Mouse (Mus musculus): ENCODE results near the gene Upp2. TPM values are rescaled to one million over a fixed set of nuclear protein-coding genes. Genes with fewer than 3 reads are reported as not detected.
A peak's percentile ranks its signal among the peaks of the same experiment; 100 is the strongest.

The Upp2 gene
- polyA plus RNA-seq, 1 experiment from 2014 or later = 45.7 TPM

DNA sequence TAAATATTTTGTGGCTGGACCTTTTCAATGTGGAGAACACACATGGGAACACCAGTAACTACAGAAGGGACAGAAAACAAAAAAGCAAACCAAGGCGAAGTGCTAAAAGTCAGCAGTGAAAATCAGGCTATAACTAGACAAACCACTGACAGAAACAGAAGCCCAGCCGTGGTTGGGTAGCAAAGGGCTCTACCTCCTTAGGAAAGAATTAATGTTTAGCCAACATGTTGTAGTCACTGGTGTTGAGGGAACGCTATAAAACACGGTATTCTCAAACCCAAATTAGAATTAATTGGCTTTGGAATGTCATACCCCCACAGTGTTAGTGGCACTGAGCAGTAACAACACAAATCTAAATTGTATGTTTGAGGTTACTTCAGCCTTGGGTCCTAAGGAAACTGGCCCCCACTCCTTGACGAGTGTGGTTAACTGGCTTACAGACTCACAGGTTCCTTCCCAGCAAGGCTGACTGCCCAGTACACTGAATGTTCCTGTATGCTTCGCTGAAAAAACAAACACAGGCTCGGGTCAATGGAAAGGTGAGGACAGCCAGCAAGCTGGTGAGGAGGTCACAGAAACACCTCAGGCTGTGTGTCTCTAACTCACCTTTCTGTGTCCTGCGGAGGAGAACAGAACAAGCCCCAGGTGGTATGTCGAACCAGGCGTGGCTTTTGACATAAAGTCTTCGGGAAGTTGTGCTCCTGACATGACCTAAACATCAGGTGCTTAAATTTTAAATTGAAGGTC, 180.6 kb downstream of the Upp2 start:
- 49% methylated on average over 11 of the region's 11 CpGs for WGBS (ENCODE audit: insufficient replicate concordance)
- no peaks in the 10 kb centered on the region for H3K27me3 ChIP-seq (ENCODE audit: insufficient read depth, low read length)
- peaks cover 2% of the 10 kb centered on the region; the same call in 1 of the 2 replicates for H3K9me3 ChIP-seq (ENCODE audit: low read length)
- TF ChIP-seq CTCF (IDR thresholded peaks at IDR 0.05; ENCODE audit: low read depth) = no peak
- TF ChIP-seq EP300 (IDR thresholded peaks at IDR 0.05; ENCODE audit: low read depth) = peak; percentile 43
- ATAC-seq (peak; percentile 92), DNase-seq (peak; percentile 48)
- no peak overlapping the region for H3K4me2 ChIP-seq (ENCODE audit: low read depth, low read length)
- H3K27ac ChIP-seq (ENCODE audit: low read depth) = peak overlapping the region; percentile 87
- peak overlapping the region; percentile 37; the same call in 1 of the 2 replicates for H3K9ac ChIP-seq (replicated peaks)
- no peak overlapping the region for H3K4me3 ChIP-seq (ENCODE audit: low read depth, low read length)
- H3K36me3 ChIP-seq (replicated peaks; ENCODE audit: insufficient read depth, low read length) = no peaks in the 10 kb centered on the region
- H3K4me1 ChIP-seq (ENCODE audit: insufficient read depth) = peaks cover 6% of the 10 kb centered on the region; the same call in 1 of the 2 replicates

DNA sequence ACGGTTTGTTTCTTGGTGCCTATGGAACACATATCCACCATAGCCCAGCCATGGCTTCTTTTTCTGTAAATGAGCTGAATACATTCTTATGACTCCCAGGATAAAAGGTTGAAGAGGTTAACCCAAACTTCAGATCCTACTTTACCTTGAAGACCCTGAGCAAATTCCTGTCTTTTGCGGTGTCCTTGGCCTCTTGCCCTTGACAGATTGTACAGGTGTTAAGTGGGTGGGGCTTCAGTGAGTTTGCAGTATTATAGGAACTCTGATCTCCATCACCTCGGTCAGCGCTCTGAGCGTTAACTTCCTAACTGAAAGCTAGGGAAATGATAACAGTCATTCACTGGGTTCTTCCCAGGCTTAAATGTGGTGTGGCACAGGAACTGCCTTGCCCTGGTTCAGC, 181.2 kb downstream of the Upp2 start:
- no peaks in the 10 kb centered on the region for H3K27me3 ChIP-seq (ENCODE audit: insufficient read depth, low read length)
- peaks cover 10% of the 10 kb centered on the region; the same call in 1 of the 2 replicates for H3K4me1 ChIP-seq (ENCODE audit: insufficient read depth)
- no peak overlapping the region for H3K4me2 ChIP-seq (ENCODE audit: low read depth, low read length)
- TF ChIP-seq EP300 (IDR thresholded peaks at IDR 0.05; ENCODE audit: low read depth) = no peak
- H3K9ac ChIP-seq (replicated peaks) = peak overlapping the region; percentile 37; the same call in 1 of the 2 replicates
- H3K9me3 ChIP-seq (ENCODE audit: low read length) = peaks cover 2% of the 10 kb centered on the region; the same call in 1 of the 2 replicates
- ATAC-seq (no peak), DNase-seq (no peak)
- WGBS (ENCODE audit: insufficient replicate concordance) = 66% methylated on average over 5 of the region's 5 CpGs
- H3K4me3 ChIP-seq (ENCODE audit: low read depth, low read length) = no peak overlapping the region
- no peaks in the 10 kb centered on the region for H3K36me3 ChIP-seq (replicated peaks; ENCODE audit: insufficient read depth, low read length)
- peak overlapping the region; percentile 87 for H3K27ac ChIP-seq (ENCODE audit: low read depth)

DNA sequence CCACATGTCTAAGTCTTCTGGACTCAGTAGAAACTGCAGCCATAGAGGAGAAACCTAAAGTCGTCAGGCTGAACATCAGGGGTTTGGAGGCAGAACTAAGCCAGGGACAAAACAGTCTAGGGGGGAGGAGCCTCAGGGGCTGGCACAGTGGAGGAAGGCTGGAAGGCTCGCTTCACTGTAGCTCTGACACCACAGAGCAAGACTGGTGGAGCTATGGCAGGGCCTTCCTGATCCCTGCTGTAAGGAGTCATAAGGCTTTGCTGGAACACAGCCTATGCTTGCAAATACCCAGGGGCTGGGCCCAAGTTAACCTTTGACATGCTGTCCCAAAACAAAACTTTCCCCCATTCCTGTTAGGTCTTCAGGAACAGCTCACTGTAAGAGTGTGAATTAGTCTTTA, 185.8 kb downstream of the Upp2 start:
- DNase-seq = no peak
- Histone ChIP-seq H3K27me3 (ENCODE audit: insufficient read depth, low read length) (no peaks in the 10 kb centered on the region), H3K9me3 (ENCODE audit: low read length) (peaks cover 2% of the 10 kb centered on the region; the same call in 1 of the 2 replicates), H3K36me3 (replicated peaks; ENCODE audit: insufficient read depth, low read length) (no peaks in the 10 kb centered on the region), H3K9ac (replicated peaks) (no peak overlapping the region), H3K27ac (ENCODE audit: low read depth) (peak overlapping the region; percentile 89), H3K4me3 (ENCODE audit: low read depth, low read length) (no peak overlapping the region), H3K4me2 (ENCODE audit: low read depth, low read length) (no peak overlapping the region), H3K4me1 (ENCODE audit: insufficient read depth) (peaks cover 4% of the 10 kb centered on the region; the same call in 1 of the 2 replicates)
- ATAC-seq = no peak
- no peak for TF ChIP-seq CTCF (IDR thresholded peaks at IDR 0.05; ENCODE audit: low read depth)
- TF ChIP-seq EP300 (IDR thresholded peaks at IDR 0.05; ENCODE audit: low read depth) = no peak
- 40% methylated on average over 2 of the region's 2 CpGs for WGBS (ENCODE audit: insufficient replicate concordance)

DNA sequence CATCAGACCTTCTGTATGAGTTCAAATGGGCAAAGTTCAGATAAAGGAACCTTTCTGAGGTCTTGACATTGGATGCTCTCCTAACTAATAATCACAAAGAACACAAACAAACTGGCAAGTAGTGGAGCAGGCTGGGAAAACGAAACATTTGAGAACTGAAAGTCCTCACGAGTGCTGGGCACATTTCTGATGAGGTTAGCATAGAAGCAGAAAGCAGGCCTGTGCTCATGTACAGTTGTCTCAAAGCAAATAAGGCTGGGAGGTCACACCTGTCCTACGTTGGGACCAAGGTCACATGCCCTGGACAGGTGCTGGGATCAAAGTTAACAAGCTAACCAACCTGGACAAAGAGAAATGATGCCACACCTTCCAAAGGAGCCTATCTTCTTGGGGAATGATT, 187.6 kb downstream of the Upp2 start:
- TF ChIP-seq CTCF (IDR thresholded peaks at IDR 0.05; ENCODE audit: low read depth) (no peak), EP300 (IDR thresholded peaks at IDR 0.05; ENCODE audit: low read depth) (peak; percentile 84)
- H3K4me2 ChIP-seq (ENCODE audit: low read depth, low read length) = 0 out of 2 replicates have a peak overlapping the region, but pooled peaks have one; percentile 50
- no peaks in the 10 kb centered on the region for H3K27me3 ChIP-seq (ENCODE audit: insufficient read depth, low read length)
- H3K9ac ChIP-seq (replicated peaks) = no peak overlapping the region
- 50% methylated on average over 3 of the region's 3 CpGs for WGBS (ENCODE audit: insufficient replicate concordance)
- H3K36me3 ChIP-seq (replicated peaks; ENCODE audit: insufficient read depth, low read length) = no peaks in the 10 kb centered on the region
- H3K4me1 ChIP-seq (ENCODE audit: insufficient read depth) = peaks cover 4% of the 10 kb centered on the region; the same call in 1 of the 2 replicates
- no peak overlapping the region for H3K4me3 ChIP-seq (ENCODE audit: low read depth, low read length)
- DNase-seq = peak; percentile 61
- ATAC-seq = peak; percentile 95
- peak overlapping the region; percentile 89 for H3K27ac ChIP-seq (ENCODE audit: low read depth)
- H3K9me3 ChIP-seq (ENCODE audit: low read length) = peaks cover 2% of the 10 kb centered on the region; the same call in 1 of the 2 replicates

DNA sequence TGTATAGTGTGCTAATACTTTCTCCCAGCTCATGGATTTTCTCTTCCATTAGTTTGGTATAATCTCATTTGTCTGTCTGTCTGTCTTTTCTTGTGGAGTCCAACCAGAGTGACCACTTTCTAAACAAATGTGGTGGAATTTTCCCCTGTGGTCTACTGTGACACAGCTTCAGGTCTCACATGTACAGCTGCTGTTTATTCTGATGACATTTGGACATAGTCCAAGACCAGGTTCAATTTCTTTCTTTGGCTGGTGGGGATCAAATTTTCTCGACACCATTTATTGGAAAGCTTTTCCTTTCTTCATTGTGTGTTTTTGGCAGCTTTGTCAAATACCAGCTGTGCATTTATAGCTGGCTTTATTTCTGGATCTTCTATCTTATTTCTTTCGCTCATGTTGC, 191.0 kb downstream of the Upp2 start:
- Histone ChIP-seq H3K4me3 (ENCODE audit: low read depth, low read length) (no peak overlapping the region), H3K9me3 (ENCODE audit: low read length) (no peaks in the 10 kb centered on the region), H3K27ac (ENCODE audit: low read depth) (no peak overlapping the region), H3K4me2 (ENCODE audit: low read depth, low read length) (peak overlapping the region; percentile 14; the same call in 1 of the 2 replicates), H3K9ac (replicated peaks) (no peak overlapping the region), H3K27me3 (ENCODE audit: insufficient read depth, low read length) (no peaks in the 10 kb centered on the region), H3K36me3 (replicated peaks; ENCODE audit: insufficient read depth, low read length) (no peaks in the 10 kb centered on the region; the same call in 1 of the 2 replicates), H3K4me1 (ENCODE audit: insufficient read depth) (peaks cover under 1% of the 10 kb centered on the region; the same call in 1 of the 2 replicates)
- DNase-seq (no peak), ATAC-seq (no peak)
- no peak for TF ChIP-seq EP300 (IDR thresholded peaks at IDR 0.05; ENCODE audit: low read depth)
- TF ChIP-seq CTCF (IDR thresholded peaks at IDR 0.05; ENCODE audit: low read depth) = no peak
- WGBS (ENCODE audit: insufficient replicate concordance) = 62% methylated on average over 2 of the region's 2 CpGs

DNA sequence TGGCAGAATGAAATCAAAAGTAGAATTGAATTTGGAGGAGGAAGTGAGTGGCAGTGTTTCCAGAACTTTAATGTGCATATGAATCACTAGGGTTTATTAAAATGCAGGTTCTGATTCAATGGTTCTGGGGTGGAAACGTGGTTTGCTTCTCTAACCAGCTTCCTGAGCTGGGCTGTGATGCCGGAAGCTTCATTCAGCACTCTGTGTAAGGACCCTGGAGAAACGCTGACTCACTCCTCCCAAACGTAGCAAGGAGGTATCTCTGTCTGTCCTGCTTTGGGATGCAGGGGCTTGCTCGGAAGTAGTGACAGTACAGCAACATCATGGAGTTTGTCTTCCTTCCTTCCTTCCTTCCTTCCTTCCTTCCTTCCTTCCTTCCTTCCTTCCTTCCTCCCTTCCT, 192.6 kb downstream of the Upp2 start:
- DNase-seq = no peak
- no peaks in the 10 kb centered on the region for H3K9me3 ChIP-seq (ENCODE audit: low read length)
- H3K4me2 ChIP-seq (ENCODE audit: low read depth, low read length) = no peak overlapping the region
- no peaks in the 10 kb centered on the region for H3K27me3 ChIP-seq (ENCODE audit: insufficient read depth, low read length)
- no peaks in the 10 kb centered on the region for H3K4me1 ChIP-seq (ENCODE audit: insufficient read depth)
- WGBS (ENCODE audit: insufficient replicate concordance) = 38% methylated on average over 5 of the region's 5 CpGs
- no peak overlapping the region for H3K9ac ChIP-seq (replicated peaks)
- no peaks in the 10 kb centered on the region; the same call in 1 of the 2 replicates for H3K36me3 ChIP-seq (replicated peaks; ENCODE audit: insufficient read depth, low read length)
- TF ChIP-seq EP300 (IDR thresholded peaks at IDR 0.05; ENCODE audit: low read depth) = no peak
- no peak for TF ChIP-seq CTCF (IDR thresholded peaks at IDR 0.05; ENCODE audit: low read depth)
- ATAC-seq = no peak
- H3K27ac ChIP-seq (ENCODE audit: low read depth) = no peak overlapping the region
- no peak overlapping the region for H3K4me3 ChIP-seq (ENCODE audit: low read depth, low read length)

Data from liver, postnatal 0 days (tissue).